Mouse (Mus musculus): Measurements from ENCODE around the gene Fbn1.

The Fbn1 gene

GRCm38 (mm10) chr2:125507893-125508292, at the start of gene Fbn1:
Gene Fbn1, minus strand, starts transcription at chr2:125507993.
- CTCF ChIA-PET, result no interaction called here

GRCm38 (mm10) chr2:125555830-125556229, 48.0 kb upstream of the Fbn1 start:
- CTCF ChIA-PET, result no interaction called here

GRCm38 (mm10) chr2:125548806-125549578, 41.2 kb upstream of the Fbn1 start:
- CTCF ChIA-PET, result no interaction called here

- CTCF ChIA-PET, result no interaction called here
These were observed 37.2 kb upstream of the Fbn1 start for GRCm38 (mm10) chr2:125544986-125545385.

DNA sequence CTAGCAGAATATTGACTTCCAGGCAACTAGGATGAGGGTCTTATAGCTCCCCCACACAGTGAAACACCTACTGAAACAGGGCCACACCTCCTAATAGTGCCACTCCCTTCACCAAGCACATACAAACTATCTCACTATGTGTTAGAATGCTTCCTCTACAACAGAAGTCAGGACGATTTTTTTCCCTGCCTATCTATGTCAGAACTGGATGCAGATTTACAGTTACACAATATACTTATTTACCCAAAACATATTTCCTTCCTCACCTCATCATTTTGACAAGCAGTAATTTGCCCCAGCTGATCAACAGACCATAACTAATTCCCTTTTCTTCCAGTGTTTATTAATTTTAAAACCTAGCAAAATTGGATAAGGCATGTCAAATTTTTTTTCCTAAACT, 35.9 kb upstream of the Fbn1 start:
- CTCF ChIA-PET, result no interaction called here

GRCm38 (mm10) chr2:125541451-125541850, 33.7 kb upstream of the Fbn1 start:
- CTCF ChIA-PET, result no interaction called here

DNA sequence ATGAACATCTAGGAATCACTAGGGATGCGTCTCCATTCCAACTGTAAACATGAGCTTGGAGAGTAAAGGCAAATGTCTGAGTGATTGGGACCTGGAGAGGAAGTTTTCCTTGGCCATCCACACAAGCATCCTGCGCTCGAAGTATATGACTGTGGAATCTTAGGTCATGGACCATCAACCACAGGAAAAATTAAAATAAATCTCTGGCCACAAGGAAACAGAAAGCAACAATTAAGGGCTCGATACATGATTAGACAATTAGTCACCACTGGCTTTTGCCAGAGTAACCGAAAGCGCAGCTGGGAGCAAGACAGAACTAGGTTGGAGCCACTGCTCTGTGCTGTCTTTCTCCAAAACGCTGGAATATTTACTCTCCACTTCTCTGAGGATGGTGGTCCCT, 32.8 kb upstream of the Fbn1 start:
- CTCF ChIA-PET, result no interaction called here

DNA sequence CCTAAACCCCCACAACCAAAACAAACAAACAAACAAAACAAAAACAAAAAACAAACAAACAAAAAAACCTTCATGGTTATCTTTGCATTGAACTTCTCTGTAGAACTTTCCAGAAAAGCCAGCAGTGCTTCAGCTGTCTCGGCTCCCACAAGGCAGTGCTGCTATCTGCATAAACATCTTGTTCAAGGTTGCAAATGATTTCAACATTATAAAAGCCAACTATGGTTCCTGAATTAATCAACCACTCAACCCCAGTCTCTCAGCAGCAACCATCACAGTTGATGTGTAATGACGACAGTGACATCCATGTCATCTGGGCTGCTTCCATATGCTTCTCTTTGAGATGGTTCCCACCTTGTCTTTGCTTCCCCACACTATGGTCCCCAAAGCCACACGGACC, 31.8 kb upstream of the Fbn1 start:
- CTCF ChIA-PET, result no interaction called here

GRCm38 (mm10) chr2:125530665-125531064, 22.9 kb upstream of the Fbn1 start:
- CTCF ChIA-PET, result no interaction called here

- CTCF ChIA-PET, result no interaction called here
These were observed 18.8 kb upstream of the Fbn1 start for GRCm38 (mm10) chr2:125526566-125526965.

- CTCF ChIA-PET, result no interaction called here
These were observed 17.7 kb upstream of the Fbn1 start for GRCm38 (mm10) chr2:125525484-125525883.

DNA sequence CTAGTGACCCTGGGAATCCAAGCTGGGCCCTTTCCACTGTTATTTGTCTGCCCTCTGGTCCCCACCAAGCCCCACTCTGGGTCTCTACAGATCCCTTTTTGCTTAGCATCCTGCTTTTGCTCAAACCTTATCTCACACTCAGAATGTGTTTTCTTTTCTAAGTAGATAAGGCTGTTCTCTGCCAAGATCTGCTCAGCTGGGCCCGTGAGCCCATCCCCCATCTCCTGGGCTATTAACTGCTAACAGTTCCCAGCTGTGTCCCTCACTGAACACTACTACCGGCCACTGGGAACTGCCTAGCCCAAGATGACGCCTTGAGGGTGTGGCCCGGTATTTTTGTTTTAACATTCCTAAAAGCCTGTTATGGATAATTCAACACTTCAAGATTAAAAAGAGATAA, 8.8 kb upstream of the Fbn1 start:
- CTCF ChIA-PET, result no interaction called here

GRCm38 (mm10) chr2:125515291-125516057, 7.7 kb upstream of the Fbn1 start:
- CTCF ChIA-PET, result no interaction called here

DNA sequence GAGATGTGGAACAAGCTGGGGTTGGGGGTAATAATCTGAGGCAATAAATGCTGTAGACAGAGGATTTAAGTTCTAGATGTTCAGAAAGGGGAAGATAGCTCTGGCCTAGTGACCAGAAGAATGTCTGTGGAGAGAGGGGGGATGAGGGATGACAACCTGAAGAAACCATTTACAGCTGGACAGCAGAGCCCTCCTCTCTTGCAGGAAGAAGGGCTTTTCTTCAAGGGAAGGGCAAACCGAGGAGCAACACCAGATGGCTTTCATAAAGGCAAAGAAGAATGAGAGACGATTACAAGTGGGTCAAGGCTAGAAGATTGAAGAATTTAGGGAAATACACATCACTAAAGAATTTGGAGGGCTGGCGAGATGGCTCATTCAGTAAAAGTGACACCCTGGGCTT, 6.6 kb upstream of the Fbn1 start:
- CTCF ChIA-PET, result no interaction called here

DNA sequence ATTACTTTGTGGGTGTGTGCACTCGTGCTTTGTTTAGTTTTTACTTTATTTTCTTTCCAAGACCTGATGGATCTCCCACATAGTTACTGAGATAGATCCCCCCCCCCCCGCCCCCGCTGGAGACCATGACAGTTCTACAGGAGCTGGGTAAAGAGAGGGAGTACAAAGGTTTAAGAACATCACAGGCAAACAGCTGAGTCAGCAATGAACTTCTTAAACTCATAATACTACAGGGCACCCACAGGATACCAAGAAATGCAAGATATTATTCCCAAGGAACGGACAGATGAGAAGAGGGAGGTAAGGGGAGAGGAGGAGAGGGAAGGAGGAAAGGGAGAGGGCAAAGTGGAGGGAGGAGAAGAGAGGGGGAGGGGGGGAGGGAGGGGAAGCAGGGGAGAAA, 4.8 kb upstream of the Fbn1 start:
- CTCF ChIA-PET, result no interaction called here

GRCm38 (mm10) chr2:125511898-125512297, 4.1 kb upstream of the Fbn1 start:
- CTCF ChIA-PET, result no interaction called here

DNA sequence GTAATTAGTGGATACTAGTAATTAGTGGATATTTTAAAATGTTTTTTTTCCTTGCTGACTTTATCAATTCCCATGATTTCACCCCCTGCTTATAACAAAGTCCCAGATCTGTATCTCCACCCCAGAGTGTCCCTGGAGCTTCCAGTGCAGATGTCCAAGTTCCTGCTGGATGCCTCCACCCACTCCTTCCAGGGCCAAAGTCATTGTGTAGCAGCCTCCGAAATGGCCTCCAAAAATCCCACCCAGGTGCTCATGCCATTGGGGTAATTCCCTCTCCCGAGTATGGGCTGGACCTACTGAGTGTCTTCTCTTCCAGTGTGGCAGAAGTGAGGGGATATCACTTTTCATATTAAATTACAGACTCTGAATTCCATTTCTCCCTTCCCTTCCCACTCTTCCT, 3.0 kb upstream of the Fbn1 start:
- CTCF ChIA-PET, result no interaction called here

GRCm38 (mm10) chr2:125508381-125508780, 588 bp upstream of the Fbn1 start:
- CTCF ChIA-PET, result no interaction called here

GRCm38 (mm10) chr2:125506316-125507054, 1.3 kb downstream of the Fbn1 start:
- CTCF ChIA-PET, result no interaction called here

GRCm38 (mm10) chr2:125505746-125506315, 2.0 kb downstream of the Fbn1 start:
- CTCF ChIA-PET, result no interaction called here

GRCm38 (mm10) chr2:125505006-125505745, 2.6 kb downstream of the Fbn1 start, which contains the start of gene Gm9913:
Gene Gm9913, plus strand, starts transcription at chr2:125505089.
- CTCF ChIA-PET, result no interaction called here

GRCm38 (mm10) chr2:125501526-125501925, 6.3 kb downstream of the Fbn1 start:
- CTCF ChIA-PET, result no interaction called here

Measured in spleen, embryonic (tissue).